Mouse (Mus musculus) thymus, postnatal 36 days (tissue): ENCODE measurements around the gene Gm45213.
"Not testable (repeated sequence)": the region's sequence is repeated elsewhere in the genome, so short reads cannot be mapped to it uniquely, and the experiment has no call there.

Source experiments
- DNase-seq, 2 experiments: peaks; one replicate each; pipeline ENCODE4 v3.0.0; 2022; ENCODE audit warnings: mixed read lengths in 2 of 2

Gm45213 gene

GRCm38 (mm10) chr7:66053946-66054483 lies 10.6 kb downstream of the Gm45213 start:
- no peak for DNase-seq

GRCm38 (mm10) chr7:66055356-66055755 lies 12.0 kb downstream of the Gm45213 start:
- DNase-seq = not testable (repeated sequence)

GRCm38 (mm10) chr7:66058703-66059102 lies 15.3 kb downstream of the Gm45213 start, which contains the start of gene Snrpa1:
Snrpa1 (plus strand) TSS chr7:66059003.
- DNase-seq = no peak

- DNase-seq = peak; percentile 89 to 90
These were observed 16.9 kb downstream of the Gm45213 start for GRCm38 (mm10) chr7:66060066-66060956.

GRCm38 (mm10) chr7:66061057-66061456 lies 17.7 kb downstream of the Gm45213 start:
- no peak for DNase-seq

- no peak for DNase-seq
These were observed 33.0 kb downstream of the Gm45213 start for GRCm38 (mm10) chr7:66076411-66076810.

- DNase-seq = peak; percentile 95 to 96
These were observed 36.2 kb downstream of the Gm45213 start, which contains the start of gene Selenos for GRCm38 (mm10) chr7:66079364-66080230. Selenos (plus strand) TSS chr7:66079649.

- no peak for DNase-seq
These were observed 36.8 kb downstream of the Gm45213 start for GRCm38 (mm10) chr7:66080231-66080613.

- no peak for DNase-seq
These were observed 40.4 kb downstream of the Gm45213 start for GRCm38 (mm10) chr7:66083757-66084156.

- no peak for DNase-seq
These were observed 41.1 kb downstream of the Gm45213 start for GRCm38 (mm10) chr7:66084546-66084945.

GRCm38 (mm10) chr7:66087652-66088051 lies 44.2 kb downstream of the Gm45213 start:
- DNase-seq = no peak

GRCm38 (mm10) chr7:66088077-66088476 lies 44.7 kb downstream of the Gm45213 start:
- no peak for DNase-seq

GRCm38 (mm10) chr7:66090676-66091190 lies 47.3 kb downstream of the Gm45213 start:
- DNase-seq = no peak

GRCm38 (mm10) chr7:66091553-66091952 lies 48.2 kb downstream of the Gm45213 start:
- DNase-seq = no peak

- no peak for DNase-seq
These were observed 49.3 kb downstream of the Gm45213 start for GRCm38 (mm10) chr7:66092656-66093055.

- no peak for DNase-seq
These were observed 50.7 kb downstream of the Gm45213 start for GRCm38 (mm10) chr7:66094141-66094540.

GRCm38 (mm10) chr7:66098803-66099202 lies 55.4 kb downstream of the Gm45213 start:
- DNase-seq = no peak

- no peak for DNase-seq
These were observed 58.5 kb downstream of the Gm45213 start for GRCm38 (mm10) chr7:66101866-66102265.

GRCm38 (mm10) chr7:66104531-66104930 lies 61.1 kb downstream of the Gm45213 start:
- no peak for DNase-seq

- DNase-seq = no peak
These were observed 62.4 kb downstream of the Gm45213 start for GRCm38 (mm10) chr7:66105771-66106170.

GRCm38 (mm10) chr7:66106581-66107056 lies 63.2 kb downstream of the Gm45213 start:
- DNase-seq = no peak

GRCm38 (mm10) chr7:66107206-66107605 lies 63.8 kb downstream of the Gm45213 start:
- DNase-seq = no peak

- DNase-seq = peak in 1 of 2 experiments; percentile 15
These were observed 64.5 kb downstream of the Gm45213 start for GRCm38 (mm10) chr7:66107930-66108329.
